ENCODE assay signal across 35 mouse cellular contexts in the genomic region with DNA sequence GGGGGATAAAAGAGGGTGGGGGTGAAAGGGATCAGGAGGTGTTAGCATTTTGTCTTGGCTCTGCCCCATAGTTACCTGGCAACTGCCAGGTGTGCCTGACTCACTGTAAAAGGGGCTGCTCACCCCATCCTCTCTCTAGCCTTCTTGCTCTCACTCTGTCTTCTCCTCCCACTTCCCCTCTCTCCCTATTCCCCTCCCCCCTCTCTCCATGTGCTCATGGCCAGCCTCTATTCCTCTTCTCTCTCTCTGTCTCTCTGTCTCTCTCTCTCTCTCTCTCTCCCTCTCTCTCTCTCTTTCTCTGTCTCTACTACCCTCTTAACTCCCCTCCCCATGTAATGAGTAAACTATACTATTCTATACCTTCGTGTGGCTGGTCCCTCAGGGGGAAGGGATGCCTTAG. TPM values are rescaled to one million over a fixed set of nuclear protein-coding genes. Genes with fewer than 3 reads are reported as not detected.
DNase-seq lines count a peak whose midpoint lies in the region; ATAC-seq and TF ChIP-seq lines count a peak whose summit lies in the region.
"Had no signal": no experiment of that assay in that cellular context is flagged by ENCODE, and none has a peak within 500 bp of the region (broad histone marks: within the 10 kb centered on the region; RNA-seq: fewer than 3 reads in every experiment).

No protein-coding gene starts in this region.

- no peak for TF ChIP-seq CTCF in liver, postnatal 0 days (IDR thresholded peaks at IDR 0.05; ENCODE audit: low read depth)
- no peak for TF ChIP-seq CTCF in intestine, postnatal 0 days (IDR thresholded peaks at IDR 0.05; ENCODE audit: low read depth)

- ATAC-seq in heart, embryonic 11.5 days (replicated peaks; ENCODE audit: insufficient number of reproducible peaks, low FRiP score, low TSS enrichment), result no peak
- no peak for ATAC-seq in midbrain, embryonic 13.5 days
- ATAC-seq in liver, embryonic 12.5 days, result no peak
- ATAC-seq in liver, postnatal 0 days, result no peak
- ATAC-seq in intestine, postnatal 0 days, result no peak
- ATAC-seq: Patski had no signal

- no peak overlapping the region for H3K4me3 ChIP-seq in heart, embryonic 11.5 days (ENCODE audit: low read depth, low read length)
- H3K4me3 ChIP-seq in midbrain, embryonic 10.5 days, result no peak overlapping the region
- H3K4me3 ChIP-seq in midbrain, embryonic 13.5 days (replicated peaks), result no peak overlapping the region
- no peak overlapping the region for H3K4me3 ChIP-seq in liver, embryonic 12.5 days
- H3K4me3 ChIP-seq in liver, postnatal 0 days (ENCODE audit: low read depth, low read length), result no peak overlapping the region
- H3K4me3 ChIP-seq in intestine, postnatal 0 days (ENCODE audit: low read depth, low read length), result no peak overlapping the region
- H3K4me3 ChIP-seq: forebrain, embryonic 12.5 days; heart, adult 2 months; midbrain, embryonic 12.5 days; neural tube, embryonic 13.5 days; stomach, embryonic 15.5 days had no signal

- WGBS in heart, embryonic 11.5 days (ENCODE audit: insufficient replicate concordance), result 27% methylated on average over 1 of the region's 1 CpGs
- WGBS in midbrain, embryonic 10.5 days, result 11% methylated on average over 1 of the region's 1 CpGs
- WGBS in midbrain, embryonic 13.5 days, result 35% methylated on average over 1 of the region's 1 CpGs
- 0% methylated on average over 1 of the region's 1 CpGs for WGBS in liver, embryonic 12.5 days (ENCODE audit: insufficient replicate concordance)
- WGBS in liver, postnatal 0 days (ENCODE audit: insufficient replicate concordance), result 14% methylated on average over 1 of the region's 1 CpGs
- 11% methylated on average over 1 of the region's 1 CpGs for WGBS in intestine, postnatal 0 days

- peak overlapping the region; percentile 81 for H3K27ac ChIP-seq in heart, embryonic 11.5 days (ENCODE audit: low read depth, low read length)
- H3K27ac ChIP-seq in midbrain, embryonic 10.5 days (replicated peaks), result peak overlapping the region; percentile 50; the same call in 1 of the 2 replicates
- H3K27ac ChIP-seq in midbrain, embryonic 13.5 days, result no peak overlapping the region
- H3K27ac ChIP-seq in liver, embryonic 12.5 days, result peak overlapping the region; percentile 95
- H3K27ac ChIP-seq in liver, postnatal 0 days (ENCODE audit: low read depth), result peak overlapping the region; percentile 66
- no peak overlapping the region for H3K27ac ChIP-seq in intestine, postnatal 0 days (ENCODE audit: low read depth, low read length)
- H3K27ac ChIP-seq: forebrain, embryonic 12.5 days; heart, adult 2 months; neural tube, embryonic 13.5 days; stomach, embryonic 15.5 days had no signal

- H3K9ac ChIP-seq in heart, embryonic 11.5 days (ENCODE audit: low read depth, low read length), result no peak overlapping the region
- H3K9ac ChIP-seq in midbrain, embryonic 13.5 days (replicated peaks), result no peak overlapping the region
- H3K9ac ChIP-seq in liver, embryonic 12.5 days, result peak overlapping the region; percentile 71
- H3K9ac ChIP-seq in liver, postnatal 0 days (replicated peaks), result no peak overlapping the region
- no peak overlapping the region for H3K9ac ChIP-seq in intestine, postnatal 0 days (ENCODE audit: low read depth, low read length)
- H3K9ac ChIP-seq: forebrain, embryonic 12.5 days; midbrain, embryonic 12.5 days; neural tube, embryonic 13.5 days; stomach, embryonic 15.5 days had no signal

- intact Hi-C loops in gastrocnemius, postnatal 14 days (cut with DNase I; ENCODE audit: low total_unique reads), result no loop called here

- DNase-seq in heart, adult 18-20 months, result no peak
- DNase-seq in midbrain, embryonic 10.5 days (ENCODE audit: low spot score), result no peak
- DNase-seq in liver, postnatal 0 days, result no peak
- DNase-seq in gastrocnemius, postnatal 14 days, result no peak
- DNase-seq: adrenal gland, postnatal 10 days; B cell, adult 2 months; cerebellum, adult 9-10 months; cerebellum, postnatal 36 days; gastrocnemius, postnatal 25 days; heart, adult 2 months; kidney, adult 11 months; kidney, postnatal 14 days; lung, postnatal 36 days; retina, postnatal 1 day; right cerebral cortex, postnatal 25 days; thymus, postnatal 14 days had no signal

- H3K9me3 ChIP-seq in heart, embryonic 11.5 days (replicated peaks; ENCODE audit: control insufficient read depth, low read length), result no peaks in the 10 kb centered on the region
- no peaks in the 10 kb centered on the region for H3K9me3 ChIP-seq in midbrain, embryonic 10.5 days (replicated peaks)
- H3K9me3 ChIP-seq in midbrain, embryonic 13.5 days, result no peaks in the 10 kb centered on the region
- no peaks in the 10 kb centered on the region for H3K9me3 ChIP-seq in liver, embryonic 12.5 days (replicated peaks)
- H3K9me3 ChIP-seq in liver, postnatal 0 days (ENCODE audit: low read length), result no peaks in the 10 kb centered on the region
- no peaks in the 10 kb centered on the region for H3K9me3 ChIP-seq in intestine, postnatal 0 days (ENCODE audit: control insufficient read depth)
- H3K9me3 ChIP-seq: forebrain, embryonic 12.5 days; neural tube, embryonic 13.5 days; stomach, embryonic 15.5 days had no signal

- TF ChIP-seq EP300 in liver, postnatal 0 days (IDR thresholded peaks at IDR 0.05; ENCODE audit: low read depth), result no peak

- no peak overlapping the region for H3K4me2 ChIP-seq in heart, embryonic 11.5 days
- no peak overlapping the region for H3K4me2 ChIP-seq in midbrain, embryonic 13.5 days (replicated peaks)
- peak overlapping the region; percentile 69 for H3K4me2 ChIP-seq in liver, embryonic 12.5 days
- H3K4me2 ChIP-seq in liver, postnatal 0 days (ENCODE audit: low read depth, low read length), result no peak overlapping the region
- H3K4me2 ChIP-seq in intestine, postnatal 0 days (replicated peaks; ENCODE audit: low read depth), result no peak overlapping the region
- H3K4me2 ChIP-seq: forebrain, embryonic 12.5 days; midbrain, embryonic 12.5 days; neural tube, embryonic 13.5 days; stomach, embryonic 15.5 days had no signal

- no peaks in the 10 kb centered on the region for H3K27me3 ChIP-seq in heart, embryonic 11.5 days (ENCODE audit: control insufficient read depth, insufficient read depth, low read length)
- H3K27me3 ChIP-seq in midbrain, embryonic 10.5 days (ENCODE audit: low read depth, poor library complexity, severe bottlenecking), result no peaks in the 10 kb centered on the region
- H3K27me3 ChIP-seq in midbrain, embryonic 13.5 days, result no peaks in the 10 kb centered on the region
- H3K27me3 ChIP-seq in liver, embryonic 12.5 days (replicated peaks), result peaks cover 6% of the 10 kb centered on the region; the same call in 1 of the 2 replicates
- H3K27me3 ChIP-seq in liver, postnatal 0 days (ENCODE audit: insufficient read depth, low read length), result no peaks in the 10 kb centered on the region
- H3K27me3 ChIP-seq in intestine, postnatal 0 days (replicated peaks; ENCODE audit: control insufficient read depth, insufficient read depth, low read length), result no peaks in the 10 kb centered on the region
- H3K27me3 ChIP-seq: midbrain, embryonic 12.5 days; neural tube, embryonic 13.5 days; Patski; stomach, embryonic 15.5 days had no signal

- H3K4me1 ChIP-seq in heart, embryonic 11.5 days (ENCODE audit: control insufficient read depth, insufficient read depth, low read length), result 0 out of 2 replicates have a peak, but pooled peaks cover 3% of the 10 kb centered on the region
- peaks cover 25% of the 10 kb centered on the region for H3K4me1 ChIP-seq in midbrain, embryonic 10.5 days
- peaks cover 18% of the 10 kb centered on the region for H3K4me1 ChIP-seq in midbrain, embryonic 13.5 days (replicated peaks)
- H3K4me1 ChIP-seq in liver, embryonic 12.5 days, result peaks cover 58% of the 10 kb centered on the region
- H3K4me1 ChIP-seq in liver, postnatal 0 days (ENCODE audit: insufficient read depth), result peaks cover 15% of the 10 kb centered on the region
- H3K4me1 ChIP-seq in intestine, postnatal 0 days (replicated peaks; ENCODE audit: control insufficient read depth, insufficient read depth, low read length), result no peaks in the 10 kb centered on the region
- H3K4me1 ChIP-seq: stomach, embryonic 15.5 days had no signal

- no peaks in the 10 kb centered on the region for H3K36me3 ChIP-seq in heart, embryonic 11.5 days (ENCODE audit: control insufficient read depth, insufficient read depth, low read length)
- H3K36me3 ChIP-seq in midbrain, embryonic 10.5 days, result no peaks in the 10 kb centered on the region
- H3K36me3 ChIP-seq in midbrain, embryonic 13.5 days, result no peaks in the 10 kb centered on the region
- H3K36me3 ChIP-seq in liver, embryonic 12.5 days, result no peaks in the 10 kb centered on the region
- H3K36me3 ChIP-seq in liver, postnatal 0 days (replicated peaks; ENCODE audit: insufficient read depth, low read length), result no peaks in the 10 kb centered on the region
- H3K36me3 ChIP-seq in intestine, postnatal 0 days (ENCODE audit: control insufficient read depth, insufficient read depth), result no peaks in the 10 kb centered on the region
- H3K36me3 ChIP-seq: forebrain, embryonic 12.5 days; midbrain, embryonic 12.5 days; neural tube, embryonic 13.5 days; stomach, embryonic 15.5 days had no signal

RNA-seq across cellular contexts. Expression of a gene that starts 41.3 kb away (rescaled TPM):
- polyA plus RNA-seq in heart, embryonic 11.5 days (2014; fragmentation: Nextera tagmentation; extraction: Ambion mirVana), result 0.13 TPM in 1 of 2 replicates, not detected in the other
- not detected for total RNA-seq in heart, adult 18-20 months (2021)
- polyA plus RNA-seq in midbrain, embryonic 10.5 days (2016; fragmentation: Nextera tagmentation; extraction: Ambion mirVana), result not detected in 2 replicates
- 0.22 and 0.23 TPM in 2 replicates for polyA plus RNA-seq in midbrain, embryonic 13.5 days (2015; fragmentation: Nextera tagmentation; extraction: Ambion mirVana)
- polyA plus RNA-seq in liver, embryonic 12.5 days (2016; fragmentation: Nextera tagmentation; extraction: Ambion mirVana), result 0.05 and 0.12 TPM in 2 replicates
- not detected in 2 replicates for polyA plus RNA-seq in liver, postnatal 0 days (2015; fragmentation: Nextera tagmentation; extraction: Ambion mirVana)
- not detected in 2 replicates for polyA plus RNA-seq in intestine, postnatal 0 days (2015; fragmentation: Nextera tagmentation; extraction: Ambion mirVana)
- total RNA-seq in gastrocnemius, postnatal 14 days (2021), result not detected
- total RNA-seq: adrenal gland, postnatal 10 days; ES-E14; gastrocnemius, postnatal 25 days; heart, adult 2 months; hematopoietic stem cell, adult 5-6 weeks; liver, adult 2 months; megakaryocyte, adult 5-6 weeks had no signal
- polyA plus RNA-seq: embryonic facial prominence, embryonic 11.5 days; forebrain, embryonic 12.5 days; heart, adult 2 months; heart, postnatal 0 days; kidney, embryonic 14.5 days; limb, embryonic 11.5 days; liver, adult 2 months; lung, embryonic 16.5 days; midbrain, embryonic 12.5 days; Patski; stomach, embryonic 15.5 days; urinary bladder, adult 2 months had no signal

RNA-seq across cellular contexts. Expression of a gene that starts 55.7 kb away (rescaled TPM):
- polyA plus RNA-seq in heart, embryonic 11.5 days (2014; fragmentation: Nextera tagmentation; extraction: Ambion mirVana), result 24.1 and 26.6 TPM in 2 replicates
- 1 to 10 TPM; 5.5 to 5.9 TPM for total RNA-seq in heart, adult 18-20 months (2021)
- 24.3 and 33.1 TPM in 2 replicates for polyA plus RNA-seq in midbrain, embryonic 10.5 days (2016; fragmentation: Nextera tagmentation; extraction: Ambion mirVana)
- 24.4 and 30.2 TPM in 2 replicates for polyA plus RNA-seq in midbrain, embryonic 13.5 days (2015; fragmentation: Nextera tagmentation; extraction: Ambion mirVana)
- polyA plus RNA-seq in liver, embryonic 12.5 days (2016; fragmentation: Nextera tagmentation; extraction: Ambion mirVana), result 128 and 138 TPM in 2 replicates
- 67.0 and 81.2 TPM in 2 replicates for polyA plus RNA-seq in liver, postnatal 0 days (2015; fragmentation: Nextera tagmentation; extraction: Ambion mirVana)
- polyA plus RNA-seq in intestine, postnatal 0 days (2015; fragmentation: Nextera tagmentation; extraction: Ambion mirVana), result 11.5 and 12.7 TPM in 2 replicates
- 1 to 10 TPM; 2.9 to 3.3 TPM for total RNA-seq in gastrocnemius, postnatal 14 days (2021)

Comparison
In these comparisons a context has a peak if more than half of its experiments do, and no peak if none do; other contexts are left out.
1. H3K27ac ChIP-seq: peak in heart, embryonic 11.5 days (single experiment), midbrain, embryonic 10.5 days (single experiment), liver, embryonic 12.5 days (single experiment) and liver, postnatal 0 days (single experiment); none in midbrain, embryonic 13.5 days (single experiment) and intestine, postnatal 0 days (single experiment).